Mouse (Mus musculus) v-Abl transformed pro-B cells (cell line): ENCODE results near the gene Zfp319.
"Not testable (repeated sequence)": the region's sequence is repeated elsewhere in the genome, so short reads cannot be mapped to it uniquely, and the experiment has no call there.

Experiments
- in situ Hi-C, 2 experiments: fragments of 400-800 bp; cut with MboI; formaldehyde crosslinking; loops; one replicate each; pipeline ENCODE4 v1.15.1; 2025; ENCODE audit not compliant: unreplicated experiment in 2 of 2

The Zfp319 gene

GRCm38 (mm10) chr8:95331720-95332436, at the start of gene Zfp319, which contains the start of gene Usb1:
Zfp319 (minus strand) TSS chr8:95331950.
Usb1 (plus strand) TSS chr8:95332284.
- in situ Hi-C loops: loop anchor here (5.0 to 25.0 kb wide), 4 partner anchors 75 to 553 kb away; partner anchors contain the start of genes Cnot1 (in 1 of the 2), Got2 (in 1 of the 2) and Sap18b (in 1 of the 2)

- in situ Hi-C loops: no loop called here
Measured at GRCm38 (mm10) chr8:95380953-95381352, 49.2 kb upstream of the Zfp319 start.

GRCm38 (mm10) chr8:95378928-95379327, 47.2 kb upstream of the Zfp319 start:
- in situ Hi-C loops: not testable (repeated sequence)

- in situ Hi-C loops: no loop called here
Measured at GRCm38 (mm10) chr8:95377863-95378291, 46.1 kb upstream of the Zfp319 start.

GRCm38 (mm10) chr8:95377101-95377500, 45.4 kb upstream of the Zfp319 start:
- in situ Hi-C loops: no loop called here

GRCm38 (mm10) chr8:95376309-95376999, 44.7 kb upstream of the Zfp319 start:
- in situ Hi-C loops: no loop called here

GRCm38 (mm10) chr8:95375374-95375930, 43.7 kb upstream of the Zfp319 start:
- in situ Hi-C loops: no loop called here

GRCm38 (mm10) chr8:95374429-95374828, 42.7 kb upstream of the Zfp319 start:
- in situ Hi-C loops: no loop called here

- in situ Hi-C loops: no loop called here
Measured at GRCm38 (mm10) chr8:95373389-95374002, 41.7 kb upstream of the Zfp319 start.

- in situ Hi-C loops: no loop called here
Measured at GRCm38 (mm10) chr8:95369581-95370326, 38.0 kb upstream of the Zfp319 start.

GRCm38 (mm10) chr8:95363849-95364248, 32.1 kb upstream of the Zfp319 start:
- in situ Hi-C loops: no loop called here

- in situ Hi-C loops: no loop called here
Measured at GRCm38 (mm10) chr8:95362272-95362671, 30.5 kb upstream of the Zfp319 start.

- in situ Hi-C loops: no loop called here
Measured at GRCm38 (mm10) chr8:95361016-95361341, 29.2 kb upstream of the Zfp319 start.

GRCm38 (mm10) chr8:95360181-95361015, 28.6 kb upstream of the Zfp319 start:
- in situ Hi-C loops: no loop called here

- in situ Hi-C loops: loop anchor here in 1 of 2 experiments (10.0 kb wide), 1 partner anchor 336 kb away; no protein-coding TSS in a partner anchor
Measured at GRCm38 (mm10) chr8:95358550-95359411, 27.0 kb upstream of the Zfp319 start.

- in situ Hi-C loops: loop anchor here in 1 of 2 experiments (10.0 kb wide), 1 partner anchor 340 kb away; no protein-coding TSS in a partner anchor
Measured at GRCm38 (mm10) chr8:95354606-95355005, 22.9 kb upstream of the Zfp319 start.

- in situ Hi-C loops: loop anchor here in 1 of 2 experiments (10.0 kb wide), 1 partner anchor 342 kb away; no protein-coding TSS in a partner anchor
Measured at GRCm38 (mm10) chr8:95352871-95353866, 21.4 kb upstream of the Zfp319 start.
